Mouse (Mus musculus) lung, postnatal 0 days (tissue): ENCODE measurements around the gene E130309D02Rik.

Experiments
- CTCF ChIP-seq: IDR thresholded peaks from 2 replicates; pipeline ENCODE4 v1.5.1; 2016; ENCODE audit warnings: antibody characterized with exemption, mild to moderate bottlenecking
- EP300 ChIP-seq: IDR thresholded peaks from 2 replicates; pipeline ENCODE4 v1.6.1; 2016; ENCODE audit warnings: antibody characterized with exemption, mild to moderate bottlenecking, control low read depth

- TF ChIP-seq CTCF: no peak
- no peak for TF ChIP-seq EP300
Measured at GRCm38 (mm10) chr5:143297986-143298385, 17.2 kb downstream of the E130309D02Rik start.
